Mouse (Mus musculus) stomach, postnatal 0 days (tissue): ENCODE results near the gene Gm45711. TPM values are rescaled to one million over a fixed set of nuclear protein-coding genes. Genes with fewer than 3 reads are reported as not detected.
"Not testable (repeated sequence)": the region's sequence is repeated elsewhere in the genome, so short reads cannot be mapped to it uniquely, and the experiment has no call there.

Source experiments
- ATAC-seq: fragments of 200-750 bp; cut with Nextera tagmentation; 2 replicates; pipeline ENCODE4 v1.8.0; 2017; ENCODE audit not compliant: low FRiP score, low TSS enrichment
- DNase-seq: peaks from one replicate; pipeline ENCODE4 v3.0.0-alpha.2; 2016; ENCODE audit warnings: low spot score
- H3K27ac ChIP-seq: fragments of 300-500 bp; sonication (generic); replicated peaks from 2 replicates; pipeline ENCODE4 v1.5.1; 2014; ENCODE audit warnings: mild to moderate bottlenecking, control low read depth
- H3K27me3 ChIP-seq: fragments of 300-500 bp; sonication (generic); 2 replicates; pipeline ENCODE4 v1.6.1; 2014; ENCODE audit warnings: low read length; ENCODE audit not compliant: control insufficient read depth, insufficient read depth
- H3K36me3 ChIP-seq: fragments of 300-500 bp; sonication (generic); 2 replicates; pipeline ENCODE4 v1.6.1; 2014; ENCODE audit warnings: low read length, mixed read lengths; ENCODE audit not compliant: control insufficient read depth, insufficient read depth
- H3K4me1 ChIP-seq: fragments of 300-500 bp; sonication (generic); replicated peaks from 2 replicates; pipeline ENCODE4 v1.6.1; 2014; ENCODE audit warnings: antibody characterized with exemption; ENCODE audit not compliant: control insufficient read depth, insufficient read depth
- H3K4me2 ChIP-seq: fragments of 300-500 bp; sonication (generic); replicated peaks from 2 replicates; pipeline ENCODE4 v1.6.1; 2014; ENCODE audit warnings: low read depth, mild to moderate bottlenecking, control low read depth, moderate library complexity
- H3K4me3 ChIP-seq: fragments of 300-500 bp; sonication (generic); 2 replicates; pipeline ENCODE4 v1.5.1; 2014; ENCODE audit warnings: low read depth, low read length, control low read depth
- H3K9ac ChIP-seq: fragments of 300-500 bp; sonication (generic); 2 replicates; pipeline ENCODE4 v1.6.1; 2014; ENCODE audit warnings: mild to moderate bottlenecking, low read length, control low read depth, mixed read lengths
- H3K9me3 ChIP-seq: fragments of 300-500 bp; sonication (generic); 2 replicates; pipeline ENCODE4 v1.6.1; 2016; ENCODE audit warnings: low read length; ENCODE audit not compliant: control insufficient read depth
- CTCF ChIP-seq: IDR thresholded peaks from 2 replicates; pipeline ENCODE4 v1.5.1; 2016; ENCODE audit warnings: antibody characterized with exemption, low read depth, mild to moderate bottlenecking, moderate library complexity
- EP300 ChIP-seq: optimal IDR thresholded peaks from 2 replicates; pipeline ENCODE3; 2016; ENCODE audit warnings: antibody characterized with exemption
- WGBS: fragments of 180-500 bp; shearing (Covaris S2); extraction: QIAGEN DNeasy Blood & Tissue Kit; methylation state at CpG from one replicate; pipeline ENCODE4 v1.1.7; 2014; 5-methylcytosine and 5-hydroxymethylcytosine counted together
- polyA plus RNA-seq: library from polyadenylated mRNA; unstranded; fragments of >200 nt; fragmentation: Nextera tagmentation; extraction: Ambion mirVana; gene quantifications from 2 replicates; pipeline ENCODE4 v1.2.1, GENCODE M21; 2015

The Gm45711 gene
- not detected in 2 replicates for polyA plus RNA-seq

- not testable (repeated sequence) for H3K9me3 ChIP-seq, H3K27me3 ChIP-seq, ATAC-seq, H3K4me2 ChIP-seq, H3K27ac ChIP-seq, DNase-seq, H3K36me3 ChIP-seq, H3K9ac ChIP-seq, H3K4me1 ChIP-seq, H3K4me3 ChIP-seq
- 87% methylated on average over 34 of the region's 36 CpGs for WGBS
These were observed at the start of gene Gm45711, which contains the start of gene Cmtm1 for GRCm38 (mm10) chr8:104309441-104310155. Gene Gm45711 (minus strand): TSS chr8:104310081. Gene Cmtm1 (minus strand): TSS chr8:104310145.

- ATAC-seq = no peak
- WGBS = 85% methylated on average over 3 of the region's 3 CpGs
These were observed 48.8 kb upstream of the Gm45711 start for GRCm38 (mm10) chr8:104358637-104359036.

GRCm38 (mm10) chr8:104354504-104354903 lies 44.6 kb upstream of the Gm45711 start:
- Histone ChIP-seq H3K36me3 (peaks cover 3% of the 10 kb centered on the region; the same call in 1 of the 2 replicates), H3K27ac (no peak overlapping the region), H3K9me3 (no peaks in the 10 kb centered on the region), H3K4me2 (no peak overlapping the region), H3K9ac (no peak overlapping the region), H3K4me3 (no peak overlapping the region), H3K27me3 (no peaks in the 10 kb centered on the region), H3K4me1 (no peaks in the 10 kb centered on the region)
- no peak; the same call in 1 of the 2 replicates for ATAC-seq
- 74% methylated on average over 10 of the region's 10 CpGs for WGBS
- no peak for DNase-seq
- no peak for TF ChIP-seq EP300
- no peak for TF ChIP-seq CTCF

More at GRCm38 (mm10) chr8:104358637-104359036, 48.8 kb upstream of the Gm45711 start:
- no peaks in the 10 kb centered on the region for H3K4me1 ChIP-seq
- H3K9ac ChIP-seq = no peak overlapping the region
- H3K27ac ChIP-seq = no peak overlapping the region
- no peaks in the 10 kb centered on the region for H3K27me3 ChIP-seq
- no peak for DNase-seq
- TF ChIP-seq CTCF (no peak), EP300 (no peak)
- no peak overlapping the region for H3K4me2 ChIP-seq
- no peaks in the 10 kb centered on the region for H3K9me3 ChIP-seq
- no peak overlapping the region for H3K4me3 ChIP-seq
- peaks cover 3% of the 10 kb centered on the region; the same call in 1 of the 2 replicates for H3K36me3 ChIP-seq

GRCm38 (mm10) chr8:104353186-104353585 lies 43.3 kb upstream of the Gm45711 start:
- Histone ChIP-seq H3K9me3 (no peaks in the 10 kb centered on the region), H3K4me2 (no peak overlapping the region), H3K36me3 (peaks cover 3% of the 10 kb centered on the region; the same call in 1 of the 2 replicates), H3K27ac (no peak overlapping the region), H3K4me3 (no peak overlapping the region), H3K9ac (no peak overlapping the region), H3K27me3 (no peaks in the 10 kb centered on the region), H3K4me1 (no peaks in the 10 kb centered on the region)
- WGBS = 66% methylated on average over 5 of the region's 5 CpGs
- ATAC-seq (peak; percentile 21; the same call in 1 of the 2 replicates), DNase-seq (no peak)
- TF ChIP-seq EP300 (no peak), CTCF (peak; percentile 54)

DNA sequence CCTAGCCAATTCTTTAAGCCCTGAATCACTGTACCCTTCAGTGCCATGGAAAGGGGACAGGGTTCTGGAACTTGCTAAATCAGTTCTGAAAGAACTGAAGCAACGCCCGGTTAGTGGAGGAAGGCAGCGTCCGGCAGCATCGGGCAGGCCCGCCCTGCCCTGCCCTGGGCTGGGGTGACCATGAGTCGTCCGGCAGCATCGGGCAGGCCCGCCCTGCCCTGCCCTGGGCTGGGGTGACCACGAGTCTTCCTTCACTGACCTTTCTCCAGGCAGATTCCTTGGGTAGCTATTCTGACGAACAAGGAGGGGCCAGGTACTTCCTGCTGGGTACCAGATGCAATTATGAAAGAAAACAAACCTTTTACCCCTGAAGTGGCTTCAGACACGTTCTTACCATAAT lies 40.2 kb upstream of the Gm45711 start:
- peak; percentile 69 for ATAC-seq

DNA sequence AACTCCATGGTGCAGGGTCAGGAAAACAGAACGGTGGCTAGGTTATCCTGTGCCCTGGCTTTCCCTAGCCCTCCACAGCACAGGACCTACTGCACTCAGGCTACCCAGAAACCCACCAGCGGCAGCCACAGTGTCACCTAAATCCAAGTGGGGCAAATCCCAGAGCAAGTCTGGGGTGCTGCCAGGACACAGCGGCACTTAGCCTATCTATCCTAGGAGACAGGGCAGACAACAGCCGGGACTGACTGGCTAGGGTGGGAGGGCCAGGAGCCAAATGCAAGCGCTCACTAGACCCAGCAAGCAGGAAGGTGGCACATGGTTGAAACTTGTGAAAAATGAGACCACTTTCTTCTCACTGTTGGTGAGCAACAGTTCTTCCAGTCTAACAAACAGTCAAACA lies 39.1 kb upstream of the Gm45711 start:
- H3K27me3 ChIP-seq = no peaks in the 10 kb centered on the region
- 71% methylated on average over 5 of the region's 5 CpGs for WGBS
- peaks cover under 1% of the 10 kb centered on the region; the same call in 1 of the 2 replicates for H3K36me3 ChIP-seq
- H3K4me3 ChIP-seq = no peak overlapping the region
- H3K9ac ChIP-seq = no peak overlapping the region
- H3K4me2 ChIP-seq = no peak overlapping the region
- TF ChIP-seq CTCF (no peak), EP300 (no peak)
- no peaks in the 10 kb centered on the region for H3K4me1 ChIP-seq
- H3K27ac ChIP-seq = no peak overlapping the region
- DNase-seq (no peak), ATAC-seq (no peak)
- H3K9me3 ChIP-seq = no peaks in the 10 kb centered on the region

More for the DNA sequence above, 40.2 kb upstream of the Gm45711 start:
- H3K4me1 ChIP-seq = no peaks in the 10 kb centered on the region
- 63% methylated on average over 13 of the region's 13 CpGs for WGBS
- H3K4me3 ChIP-seq = no peak overlapping the region
- H3K4me2 ChIP-seq = no peak overlapping the region
- H3K9ac ChIP-seq = no peak overlapping the region
- H3K36me3 ChIP-seq = no peaks in the 10 kb centered on the region; the same call in 1 of the 2 replicates
- no peaks in the 10 kb centered on the region for H3K27me3 ChIP-seq
- peak; percentile 42 for DNase-seq
- no peak for TF ChIP-seq CTCF
- TF ChIP-seq EP300 = no peak
- H3K9me3 ChIP-seq = no peaks in the 10 kb centered on the region
- no peak overlapping the region for H3K27ac ChIP-seq
